Mouse (Mus musculus): ENCODE measurements around the gene Med13l. TPM values are rescaled to one million over a fixed set of nuclear protein-coding genes. Genes with fewer than 3 reads are reported as not detected.
A peak's percentile ranks its signal among the peaks of the same experiment; 100 is the strongest.

The Med13l gene
- polyA plus RNA-seq, 1 experiment from 2014 or later = 14.9 TPM

GRCm38 (mm10) chr5:118725886-118726505 is 165.5 kb downstream of the Med13l start:
- Histone ChIP-seq H3K4me1 (replicated peaks; ENCODE audit: control insufficient read depth, insufficient read depth, low read length) (no peaks in the 10 kb centered on the region), H3K4me3 (ENCODE audit: low read depth, low read length) (no peak overlapping the region), H3K27ac (ENCODE audit: low read depth) (no peak overlapping the region), H3K27me3 (replicated peaks; ENCODE audit: control insufficient read depth, insufficient read depth, low read length) (no peaks in the 10 kb centered on the region), H3K9ac (ENCODE audit: low read length) (no peak overlapping the region), H3K9me3 (ENCODE audit: control insufficient read depth, low read length) (no peaks in the 10 kb centered on the region), H3K36me3 (ENCODE audit: control insufficient read depth, insufficient read depth, low read length) (peaks cover 81% of the 10 kb centered on the region), H3K4me2 (ENCODE audit: low read length) (no peak overlapping the region)
- DNase-seq (ENCODE audit: low spot score) (no peak), ATAC-seq (replicated peaks; ENCODE audit: low FRiP score, low TSS enrichment, low read depth) (no peak)
- 69% methylated on average over 10 of the region's 10 CpGs for WGBS

DNA sequence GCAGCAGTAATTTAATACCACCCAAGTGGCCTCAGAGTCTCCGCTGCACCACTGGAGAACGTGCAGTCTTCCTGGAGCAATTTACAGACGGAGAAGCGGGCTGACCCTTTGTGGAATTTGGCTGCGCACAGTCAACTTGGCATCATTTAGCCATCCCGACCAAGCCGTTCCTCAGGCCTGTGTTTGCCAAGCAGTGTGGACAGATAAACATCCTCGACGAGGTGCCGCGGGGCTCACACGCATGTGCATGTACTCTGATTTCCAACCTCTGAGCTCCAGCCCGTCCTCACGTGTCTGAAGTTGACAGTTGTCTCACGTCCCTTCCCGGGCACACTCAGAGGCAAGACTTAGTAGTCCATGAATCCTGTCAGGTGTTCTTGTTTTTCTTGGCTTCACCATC is 166.9 kb downstream of the Med13l start:
- no peak overlapping the region for H3K9ac ChIP-seq (ENCODE audit: low read length)
- WGBS = 80% methylated on average over 16 of the region's 16 CpGs
- DNase-seq (ENCODE audit: low spot score) (no peak), ATAC-seq (replicated peaks; ENCODE audit: low FRiP score, low TSS enrichment, low read depth) (no peak)
- H3K4me2 ChIP-seq (ENCODE audit: low read length) = no peak overlapping the region
- H3K4me3 ChIP-seq (ENCODE audit: low read depth, low read length) = no peak overlapping the region
- peaks cover 78% of the 10 kb centered on the region for H3K36me3 ChIP-seq (ENCODE audit: control insufficient read depth, insufficient read depth, low read length)
- H3K27me3 ChIP-seq (replicated peaks; ENCODE audit: control insufficient read depth, insufficient read depth, low read length) = no peaks in the 10 kb centered on the region
- no peaks in the 10 kb centered on the region for H3K9me3 ChIP-seq (ENCODE audit: control insufficient read depth, low read length)
- H3K27ac ChIP-seq (ENCODE audit: low read depth) = no peak overlapping the region
- no peaks in the 10 kb centered on the region for H3K4me1 ChIP-seq (replicated peaks; ENCODE audit: control insufficient read depth, insufficient read depth, low read length)

DNA sequence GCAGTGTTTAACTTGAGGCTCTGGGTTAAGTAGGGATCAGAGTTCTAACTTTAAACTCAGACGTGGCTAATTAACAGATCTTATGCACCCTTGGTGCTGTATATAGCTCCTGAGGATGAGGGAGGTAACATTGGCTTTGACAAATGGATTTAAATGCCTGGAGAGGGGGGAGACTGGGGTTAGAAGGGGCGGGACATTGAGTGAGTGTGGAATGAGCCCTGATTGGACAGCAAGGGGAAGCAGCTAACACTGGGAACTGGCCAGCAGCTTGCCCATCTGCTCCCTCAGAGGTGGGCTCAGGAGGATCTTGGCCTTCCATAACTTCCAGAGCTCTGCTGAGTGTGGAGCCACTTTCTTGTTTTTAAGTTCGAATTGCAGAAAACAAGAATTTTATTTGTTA is 171.7 kb downstream of the Med13l start:
- WGBS = 58% methylated on average over 3 of the region's 3 CpGs
- Histone ChIP-seq H3K27ac (ENCODE audit: low read depth) (no peak overlapping the region), H3K4me3 (ENCODE audit: low read depth, low read length) (no peak overlapping the region), H3K9ac (ENCODE audit: low read length) (no peak overlapping the region), H3K36me3 (ENCODE audit: control insufficient read depth, insufficient read depth, low read length) (peaks cover 68% of the 10 kb centered on the region), H3K27me3 (replicated peaks; ENCODE audit: control insufficient read depth, insufficient read depth, low read length) (no peaks in the 10 kb centered on the region), H3K9me3 (ENCODE audit: control insufficient read depth, low read length) (no peaks in the 10 kb centered on the region), H3K4me2 (ENCODE audit: low read length) (no peak overlapping the region), H3K4me1 (replicated peaks; ENCODE audit: control insufficient read depth, insufficient read depth, low read length) (no peaks in the 10 kb centered on the region)
- DNase-seq (ENCODE audit: low spot score) (no peak), ATAC-seq (replicated peaks; ENCODE audit: low FRiP score, low TSS enrichment, low read depth) (no peak)

- H3K27me3 ChIP-seq (replicated peaks; ENCODE audit: control insufficient read depth, insufficient read depth, low read length) = no peaks in the 10 kb centered on the region
- H3K27ac ChIP-seq (ENCODE audit: low read depth) = no peak overlapping the region
- no peak overlapping the region for H3K4me2 ChIP-seq (ENCODE audit: low read length)
- 87% methylated on average over 8 of the region's 8 CpGs for WGBS
- H3K9me3 ChIP-seq (ENCODE audit: control insufficient read depth, low read length) = no peaks in the 10 kb centered on the region
- DNase-seq (ENCODE audit: low spot score) (no peak), ATAC-seq (replicated peaks; ENCODE audit: low FRiP score, low TSS enrichment, low read depth) (no peak)
- no peak overlapping the region for H3K4me3 ChIP-seq (ENCODE audit: low read depth, low read length)
- H3K9ac ChIP-seq (ENCODE audit: low read length) = no peak overlapping the region
- H3K36me3 ChIP-seq (ENCODE audit: control insufficient read depth, insufficient read depth, low read length) = peaks cover 63% of the 10 kb centered on the region
- H3K4me1 ChIP-seq (replicated peaks; ENCODE audit: control insufficient read depth, insufficient read depth, low read length) = no peaks in the 10 kb centered on the region
Observed at GRCm38 (mm10) chr5:118732651-118733050, 172.2 kb downstream of the Med13l start.

DNA sequence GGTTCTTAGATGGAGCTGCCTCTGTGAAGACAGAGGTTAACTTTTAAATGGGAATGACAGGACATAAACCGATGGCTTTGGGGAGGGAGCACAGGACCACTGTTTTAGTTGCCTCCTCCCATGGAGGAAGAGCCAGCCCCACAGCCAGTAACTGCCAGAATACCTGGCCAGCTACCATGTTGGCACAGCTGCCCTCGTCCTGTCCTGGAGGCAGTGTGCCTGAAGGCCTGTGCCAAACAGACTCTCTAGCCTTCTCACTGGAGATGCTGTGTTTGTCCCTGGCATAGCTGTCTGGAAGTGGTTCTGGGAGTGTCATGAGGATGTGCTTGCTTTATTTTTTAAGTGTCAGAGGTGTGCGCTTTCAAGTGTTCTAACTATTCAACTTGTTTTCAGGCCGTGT is 173.1 kb downstream of the Med13l start:
- Histone ChIP-seq H3K36me3 (ENCODE audit: control insufficient read depth, insufficient read depth, low read length) (peaks cover 62% of the 10 kb centered on the region), H3K27ac (ENCODE audit: low read depth) (no peak overlapping the region), H3K9ac (ENCODE audit: low read length) (no peak overlapping the region), H3K4me3 (ENCODE audit: low read depth, low read length) (no peak overlapping the region), H3K4me2 (ENCODE audit: low read length) (no peak overlapping the region), H3K27me3 (replicated peaks; ENCODE audit: control insufficient read depth, insufficient read depth, low read length) (no peaks in the 10 kb centered on the region), H3K9me3 (ENCODE audit: control insufficient read depth, low read length) (no peaks in the 10 kb centered on the region), H3K4me1 (replicated peaks; ENCODE audit: control insufficient read depth, insufficient read depth, low read length) (no peaks in the 10 kb centered on the region)
- DNase-seq (ENCODE audit: low spot score) (no peak), ATAC-seq (replicated peaks; ENCODE audit: low FRiP score, low TSS enrichment, low read depth) (no peak)
- WGBS = 74% methylated on average over 4 of the region's 4 CpGs

DNA sequence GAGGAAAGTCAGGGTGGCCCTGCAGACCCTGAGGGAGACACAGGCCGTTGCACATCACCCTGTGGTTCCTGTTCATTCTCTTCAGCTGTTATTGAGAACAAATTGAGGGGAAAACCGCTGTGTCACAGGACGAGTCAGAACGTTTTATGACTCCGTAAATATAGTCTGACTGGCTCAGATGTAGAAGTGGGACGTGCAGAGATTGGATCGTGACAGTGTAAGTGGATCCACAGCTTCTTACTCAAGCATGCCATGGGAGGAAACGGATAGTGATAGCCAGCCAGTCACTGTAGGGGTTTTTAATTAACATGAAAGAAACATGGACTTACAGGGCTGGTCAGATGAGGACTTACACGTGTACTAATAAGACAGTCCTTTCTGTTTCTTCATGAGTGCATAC is 174.0 kb downstream of the Med13l start:
- Histone ChIP-seq H3K9ac (ENCODE audit: low read length) (no peak overlapping the region), H3K9me3 (ENCODE audit: control insufficient read depth, low read length) (no peaks in the 10 kb centered on the region), H3K36me3 (ENCODE audit: control insufficient read depth, insufficient read depth, low read length) (peaks cover 62% of the 10 kb centered on the region), H3K4me3 (ENCODE audit: low read depth, low read length) (no peak overlapping the region), H3K4me2 (ENCODE audit: low read length) (no peak overlapping the region), H3K4me1 (replicated peaks; ENCODE audit: control insufficient read depth, insufficient read depth, low read length) (no peaks in the 10 kb centered on the region), H3K27me3 (replicated peaks; ENCODE audit: control insufficient read depth, insufficient read depth, low read length) (no peaks in the 10 kb centered on the region), H3K27ac (ENCODE audit: low read depth) (no peak overlapping the region)
- WGBS = 50% methylated on average over 9 of the region's 9 CpGs
- ATAC-seq (replicated peaks; ENCODE audit: low FRiP score, low TSS enrichment, low read depth) (no peak), DNase-seq (ENCODE audit: low spot score) (no peak)

DNA sequence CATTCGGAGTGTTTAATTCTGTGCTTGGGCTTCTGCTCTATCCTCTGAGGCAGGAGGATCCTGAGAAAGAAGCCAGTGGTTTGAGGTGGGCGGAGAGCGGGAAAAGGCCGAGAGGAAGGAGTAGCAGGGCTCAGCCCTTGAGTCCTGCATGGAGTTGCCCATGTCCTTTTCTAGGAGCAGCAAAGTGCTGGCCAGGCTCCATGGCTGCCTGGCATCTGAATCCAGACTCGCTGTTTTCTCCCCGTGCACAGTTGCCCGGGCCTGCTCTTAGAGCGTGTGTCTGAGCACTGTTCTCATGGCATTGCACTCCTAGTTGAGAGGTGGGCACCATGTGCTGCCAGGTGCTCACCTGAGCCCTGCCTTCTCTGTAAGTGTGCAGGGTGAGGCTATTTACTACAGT is 175.3 kb downstream of the Med13l start:
- DNase-seq (ENCODE audit: low spot score) (no peak), ATAC-seq (replicated peaks; ENCODE audit: low FRiP score, low TSS enrichment, low read depth) (no peak)
- WGBS = 95% methylated on average over 8 of the region's 8 CpGs
- H3K4me3 ChIP-seq (ENCODE audit: low read depth, low read length) = no peak overlapping the region
- H3K4me2 ChIP-seq (ENCODE audit: low read length) = no peak overlapping the region
- no peaks in the 10 kb centered on the region for H3K27me3 ChIP-seq (replicated peaks; ENCODE audit: control insufficient read depth, insufficient read depth, low read length)
- no peaks in the 10 kb centered on the region for H3K4me1 ChIP-seq (replicated peaks; ENCODE audit: control insufficient read depth, insufficient read depth, low read length)
- H3K27ac ChIP-seq (ENCODE audit: low read depth) = no peak overlapping the region
- H3K9me3 ChIP-seq (ENCODE audit: control insufficient read depth, low read length) = peaks cover 8% of the 10 kb centered on the region; the same call in 1 of the 2 replicates
- H3K9ac ChIP-seq (ENCODE audit: low read length) = no peak overlapping the region
- peaks cover 62% of the 10 kb centered on the region for H3K36me3 ChIP-seq (ENCODE audit: control insufficient read depth, insufficient read depth, low read length)

DNA sequence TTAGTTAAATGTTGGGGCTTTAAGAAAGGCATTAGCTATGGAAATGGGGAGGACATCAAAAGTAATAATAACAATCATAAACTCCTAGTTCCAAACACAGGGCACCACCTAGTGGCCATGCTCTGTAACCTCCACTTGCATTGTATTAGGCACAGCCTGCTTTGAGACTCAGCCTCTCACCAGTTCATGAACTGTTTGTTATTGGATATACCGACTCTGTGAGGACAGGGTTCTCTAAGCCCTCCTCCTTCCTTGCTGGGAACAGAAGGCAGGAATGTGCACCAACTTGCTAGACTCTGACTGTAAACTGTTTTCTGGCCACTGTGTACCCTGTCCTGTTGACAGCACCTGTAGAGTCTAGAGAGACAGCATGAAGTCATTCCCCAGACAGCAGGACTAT is 177.1 kb downstream of the Med13l start:
- no peak overlapping the region for H3K27ac ChIP-seq (ENCODE audit: low read depth)
- peaks cover 68% of the 10 kb centered on the region for H3K36me3 ChIP-seq (ENCODE audit: control insufficient read depth, insufficient read depth, low read length)
- H3K27me3 ChIP-seq (replicated peaks; ENCODE audit: control insufficient read depth, insufficient read depth, low read length) = no peaks in the 10 kb centered on the region

GRCm38 (mm10) chr5:118743067-118743466 is 182.6 kb downstream of the Med13l start:
- no peak overlapping the region for H3K4me2 ChIP-seq (ENCODE audit: low read length)
- H3K27me3 ChIP-seq (replicated peaks; ENCODE audit: control insufficient read depth, insufficient read depth, low read length) = no peaks in the 10 kb centered on the region
- 93% methylated on average over 2 of the region's 2 CpGs for WGBS
- DNase-seq (ENCODE audit: low spot score) (no peak), ATAC-seq (replicated peaks; ENCODE audit: low FRiP score, low TSS enrichment, low read depth) (no peak)
- no peak overlapping the region for H3K27ac ChIP-seq (ENCODE audit: low read depth)
- H3K9ac ChIP-seq (ENCODE audit: low read length) = no peak overlapping the region
- no peaks in the 10 kb centered on the region for H3K4me1 ChIP-seq (replicated peaks; ENCODE audit: control insufficient read depth, insufficient read depth, low read length)
- peaks cover 8% of the 10 kb centered on the region; the same call in 1 of the 2 replicates for H3K9me3 ChIP-seq (ENCODE audit: control insufficient read depth, low read length)
- H3K36me3 ChIP-seq (ENCODE audit: control insufficient read depth, insufficient read depth, low read length) = peaks cover 86% of the 10 kb centered on the region
- no peak overlapping the region for H3K4me3 ChIP-seq (ENCODE audit: low read depth, low read length)

More for the DNA sequence above, 177.1 kb downstream of the Med13l start:
- peak; percentile 77 for DNase-seq (ENCODE audit: low spot score)
- no peaks in the 10 kb centered on the region for H3K4me1 ChIP-seq (replicated peaks; ENCODE audit: control insufficient read depth, insufficient read depth, low read length)
- ATAC-seq (replicated peaks; ENCODE audit: low FRiP score, low TSS enrichment, low read depth) = no peak
- H3K9me3 ChIP-seq (ENCODE audit: control insufficient read depth, low read length) = peaks cover 8% of the 10 kb centered on the region; the same call in 1 of the 2 replicates
- H3K9ac ChIP-seq (ENCODE audit: low read length) = no peak overlapping the region
- no peak overlapping the region for H3K4me3 ChIP-seq (ENCODE audit: low read depth, low read length)
- WGBS = 30% methylated on average over 1 of the region's 1 CpGs
- no peak overlapping the region for H3K4me2 ChIP-seq (ENCODE audit: low read length)
